8 mouse cellular contexts compared by ENCODE assay signal in genomic region chr4:148811940-148812339, GRCm38 (mm10). TPM values are rescaled to one million over a fixed set of nuclear protein-coding genes. Genes with fewer than 3 reads are reported as not detected.
DNase-seq lines count a peak whose midpoint lies in the region; ATAC-seq lines count a peak whose summit lies in the region.

No protein-coding gene starts in this region.

- H3K9ac ChIP-seq in heart, embryonic 13.5 days: peak overlapping the region; percentile 79
- no peak overlapping the region for H3K9ac ChIP-seq in kidney, embryonic 16.5 days (replicated peaks; ENCODE audit: low read length)
- peak overlapping the region; percentile 50; the same call in 1 of the 2 replicates for H3K9ac ChIP-seq in stomach, embryonic 16.5 days (ENCODE audit: low read length)

- no peak for ATAC-seq in heart, embryonic 13.5 days (ENCODE audit: extremely low read depth, insufficient number of reproducible peaks, low FRiP score, low TSS enrichment)
- peak; percentile 47 for ATAC-seq in kidney, embryonic 16.5 days (ENCODE audit: low FRiP score, low TSS enrichment)
- ATAC-seq in stomach, embryonic 16.5 days (ENCODE audit: insufficient read depth, low FRiP score): peak; percentile 45

- H3K36me3 ChIP-seq in heart, embryonic 13.5 days: no peaks in the 10 kb centered on the region
- H3K36me3 ChIP-seq in kidney, embryonic 16.5 days (ENCODE audit: insufficient read depth, low read length): no peaks in the 10 kb centered on the region
- no peaks in the 10 kb centered on the region for H3K36me3 ChIP-seq in stomach, embryonic 16.5 days (ENCODE audit: control insufficient read depth, insufficient read depth, low read length)

- intact Hi-C loops in left cerebral cortex, postnatal 14 days (cut with DNase I): loop anchor here (5.0 kb wide), 1 partner anchor 90 kb away; no protein-coding TSS in a partner anchor

- peaks cover 49% of the 10 kb centered on the region for H3K27me3 ChIP-seq in heart, embryonic 13.5 days (replicated peaks)
- peaks cover 23% of the 10 kb centered on the region for H3K27me3 ChIP-seq in kidney, embryonic 16.5 days (ENCODE audit: insufficient read depth, low read length)
- H3K27me3 ChIP-seq in stomach, embryonic 16.5 days (ENCODE audit: control insufficient read depth, insufficient read depth, low read length): peaks cover 9% of the 10 kb centered on the region; the same call in 1 of the 2 replicates

- H3K4me3 ChIP-seq in heart, embryonic 13.5 days: peak overlapping the region; percentile 34
- H3K4me3 ChIP-seq in kidney, embryonic 16.5 days (ENCODE audit: low read length): no peak overlapping the region
- no peak overlapping the region for H3K4me3 ChIP-seq in stomach, embryonic 16.5 days (replicated peaks; ENCODE audit: low read length)

- peak overlapping the region; percentile 65 for H3K4me2 ChIP-seq in heart, embryonic 13.5 days
- H3K4me2 ChIP-seq in kidney, embryonic 16.5 days (replicated peaks; ENCODE audit: low read depth, low read length): peak overlapping the region; percentile 35
- H3K4me2 ChIP-seq in stomach, embryonic 16.5 days (ENCODE audit: low read depth, low read length): no peak overlapping the region

- WGBS in heart, embryonic 13.5 days: 16% methylated on average over 10 of the region's 10 CpGs
- WGBS in kidney, embryonic 16.5 days: 21% methylated on average over 10 of the region's 10 CpGs
- 25% methylated on average over 10 of the region's 10 CpGs for WGBS in stomach, embryonic 16.5 days

- H3K4me1 ChIP-seq in heart, embryonic 13.5 days: peaks cover 96% of the 10 kb centered on the region
- H3K4me1 ChIP-seq in kidney, embryonic 16.5 days (ENCODE audit: insufficient read depth, low read length): peaks cover 53% of the 10 kb centered on the region
- peaks cover 34% of the 10 kb centered on the region for H3K4me1 ChIP-seq in stomach, embryonic 16.5 days (ENCODE audit: control insufficient read depth, insufficient read depth, low read length)

- H3K27ac ChIP-seq in heart, embryonic 13.5 days (replicated peaks): peak overlapping the region; percentile 51
- H3K27ac ChIP-seq in kidney, embryonic 16.5 days (ENCODE audit: low read length): no peak overlapping the region
- H3K27ac ChIP-seq in stomach, embryonic 16.5 days (ENCODE audit: low read length): no peak overlapping the region

- no peaks in the 10 kb centered on the region for H3K9me3 ChIP-seq in heart, embryonic 13.5 days
- no peaks in the 10 kb centered on the region for H3K9me3 ChIP-seq in kidney, embryonic 16.5 days (ENCODE audit: low read length)
- no peaks in the 10 kb centered on the region for H3K9me3 ChIP-seq in stomach, embryonic 16.5 days (replicated peaks; ENCODE audit: control insufficient read depth, low read length)

- DNase-seq in left cerebral cortex, postnatal 14 days (ENCODE audit: low spot score in 2 of 2): peak; percentile 28 to 40
- no peak for DNase-seq in left cerebral cortex, adult 11 months (ENCODE audit: low spot score)
- peak; percentile 76 for DNase-seq in embryo, embryonic 10.5 days (ENCODE audit: low spot score)
- peak; percentile 53 for DNase-seq in lung, postnatal 14 days
- no peak for DNase-seq in urinary bladder, adult 18-20 months (ENCODE audit: low spot score in 2 of 2)

RNA-seq across cellular contexts. Expression of gene Casz1, which starts 7.7 kb away (rescaled TPM):
- total RNA-seq in left cerebral cortex, postnatal 14 days (2021): 1 to 10 TPM; 1.1 to 1.6 TPM
- polyA plus RNA-seq in heart, embryonic 13.5 days (2015; fragmentation: Nextera tagmentation; extraction: Ambion mirVana): 18.3 and 20.2 TPM in 2 replicates
- polyA plus RNA-seq in kidney, embryonic 16.5 days (2015; fragmentation: Nextera tagmentation; extraction: Ambion mirVana): 5.4 and 8.8 TPM in 2 replicates
- polyA plus RNA-seq in stomach, embryonic 16.5 days (2015; fragmentation: Nextera tagmentation; extraction: Ambion mirVana): 9.9 and 10.5 TPM in 2 replicates

Comparison
In these comparisons a context has a peak if more than half of its experiments do, and no peak if none do; other contexts are left out.
1. DNase-seq: peak in left cerebral cortex, postnatal 14 days (2 of 2), embryo, embryonic 10.5 days (single experiment) and lung, postnatal 14 days (single experiment); none in left cerebral cortex, adult 11 months (single experiment) and urinary bladder, adult 18-20 months (0 of 2).